Mouse (Mus musculus) hindbrain, embryonic 14.5 days (tissue): Measurements from ENCODE around the gene Lysmd1. TPM values are rescaled to one million over a fixed set of nuclear protein-coding genes. Genes with fewer than 3 reads are reported as not detected.

Experiments
- ATAC-seq: fragments of 200-750 bp; cut with Nextera tagmentation; 2 replicates; pipeline ENCODE4 v1.8.0; 2017; ENCODE audit warnings: moderate number of reproducible peaks, mild to moderate bottlenecking, moderate TSS enrichment, moderate library complexity; ENCODE audit not compliant: low FRiP score
- DNase-seq: peaks from one replicate; pipeline ENCODE4 v3.0.0-alpha.2; 2015; ENCODE audit warnings: low spot score
- H3K27ac ChIP-seq: fragments of 300-500 bp; sonication (generic); 2 replicates; pipeline ENCODE4 v1.5.1; 2014; ENCODE audit warnings: mild to moderate bottlenecking, moderate library complexity
- H3K27me3 ChIP-seq: fragments of 300-500 bp; sonication (generic); 2 replicates; pipeline ENCODE4 v1.6.1; 2014; ENCODE audit warnings: mild to moderate bottlenecking, low read length, mixed read lengths; ENCODE audit not compliant: control insufficient read depth, insufficient read depth
- H3K36me3 ChIP-seq: fragments of 300-500 bp; sonication (generic); replicated peaks from 2 replicates; pipeline ENCODE4 v1.6.1; 2014; ENCODE audit not compliant: control insufficient read depth, insufficient read depth
- H3K4me1 ChIP-seq: fragments of 300-500 bp; sonication (generic); replicated peaks from 2 replicates; pipeline ENCODE4 v1.6.1; 2014; ENCODE audit warnings: antibody characterized with exemption, low read length, mixed read lengths; ENCODE audit not compliant: control insufficient read depth, insufficient read depth
- H3K4me2 ChIP-seq: fragments of 300-500 bp; sonication (generic); replicated peaks from 2 replicates; pipeline ENCODE4 v1.6.1; 2014; ENCODE audit warnings: mild to moderate bottlenecking, moderate library complexity
- H3K4me3 ChIP-seq: fragments of 300-500 bp; sonication (generic); replicated peaks from 2 replicates; pipeline ENCODE4 v1.5.1; 2014; ENCODE audit warnings: mild to moderate bottlenecking, low read length
- H3K9ac ChIP-seq: fragments of 300-500 bp; sonication (generic); 2 replicates; pipeline ENCODE4 v1.6.1; 2014
- H3K9me3 ChIP-seq: fragments of 300-500 bp; sonication (generic); 2 replicates; pipeline ENCODE4 v1.6.1; 2016; ENCODE audit warnings: low read length; ENCODE audit not compliant: control insufficient read depth
- WGBS: fragments of 180-500 bp; shearing (Covaris S2); extraction: QIAGEN DNeasy Blood & Tissue Kit; methylation state at CpG from one replicate; pipeline ENCODE4 v1.1.7; 2014; 5-methylcytosine and 5-hydroxymethylcytosine counted together
- polyA plus RNA-seq: library from polyadenylated mRNA; unstranded; fragments of >200 nt; fragmentation: Nextera tagmentation; extraction: Ambion mirVana; gene quantifications from 2 replicates; pipeline ENCODE4 v1.2.1, GENCODE M21; 2014

Gene Lysmd1
- polyA plus RNA-seq, 1 experiment from 2014 or later = 34.0 TPM

GRCm38 (mm10) chr3:95174011-95174592 lies 40.2 kb downstream of the Lysmd1 start:
- Histone ChIP-seq H3K4me1 (peaks cover 6% of the 10 kb centered on the region; the same call in 1 of the 2 replicates), H3K27me3 (peaks cover 25% of the 10 kb centered on the region), H3K36me3 (peaks cover 48% of the 10 kb centered on the region), H3K4me3 (no peak overlapping the region), H3K9ac (no peak overlapping the region), H3K9me3 (no peaks in the 10 kb centered on the region), H3K4me2 (peak overlapping the region; percentile 40), H3K27ac (no peak overlapping the region)
- 4% methylated on average over 16 of the region's 16 CpGs for WGBS
- ATAC-seq (0 out of 2 replicates have a peak, but pooled peaks have one; percentile 42), DNase-seq (peak; percentile 87)

GRCm38 (mm10) chr3:95176500-95176899 lies 42.6 kb downstream of the Lysmd1 start:
- DNase-seq (no peak), ATAC-seq (no peak)
- Histone ChIP-seq H3K4me2 (no peak overlapping the region), H3K9ac (no peak overlapping the region), H3K9me3 (no peaks in the 10 kb centered on the region), H3K4me3 (no peak overlapping the region), H3K27me3 (peaks cover 4% of the 10 kb centered on the region), H3K4me1 (peaks cover 6% of the 10 kb centered on the region; the same call in 1 of the 2 replicates), H3K36me3 (peaks cover 24% of the 10 kb centered on the region), H3K27ac (no peak overlapping the region)
- 61% methylated on average over 3 of the region's 3 CpGs for WGBS

GRCm38 (mm10) chr3:95177583-95177982 lies 43.7 kb downstream of the Lysmd1 start:
- Histone ChIP-seq H3K36me3 (peaks cover 13% of the 10 kb centered on the region), H3K4me1 (peaks cover 6% of the 10 kb centered on the region; the same call in 1 of the 2 replicates), H3K27ac (no peak overlapping the region), H3K9me3 (no peaks in the 10 kb centered on the region), H3K4me3 (no peak overlapping the region), H3K9ac (no peak overlapping the region), H3K27me3 (no peaks in the 10 kb centered on the region), H3K4me2 (no peak overlapping the region)
- 79% methylated on average over 6 of the region's 6 CpGs for WGBS
- ATAC-seq = no peak
- DNase-seq = no peak

GRCm38 (mm10) chr3:95178948-95179347 lies 45.1 kb downstream of the Lysmd1 start:
- ATAC-seq = no peak
- Histone ChIP-seq H3K4me3 (no peak overlapping the region), H3K9me3 (no peaks in the 10 kb centered on the region), H3K9ac (no peak overlapping the region), H3K27ac (no peak overlapping the region), H3K36me3 (peaks cover 8% of the 10 kb centered on the region; the same call in 1 of the 2 replicates), H3K27me3 (no peaks in the 10 kb centered on the region), H3K4me1 (no peaks in the 10 kb centered on the region; the same call in 1 of the 2 replicates), H3K4me2 (no peak overlapping the region)
- WGBS = 93% methylated on average over 5 of the region's 5 CpGs
- DNase-seq = no peak

GRCm38 (mm10) chr3:95179890-95180289 lies 46.0 kb downstream of the Lysmd1 start:
- Histone ChIP-seq H3K9ac (no peak overlapping the region), H3K4me1 (no peaks in the 10 kb centered on the region), H3K27me3 (no peaks in the 10 kb centered on the region), H3K9me3 (no peaks in the 10 kb centered on the region), H3K27ac (no peak overlapping the region), H3K36me3 (peaks cover 17% of the 10 kb centered on the region), H3K4me2 (no peak overlapping the region), H3K4me3 (no peak overlapping the region)
- DNase-seq (no peak), ATAC-seq (no peak)
- WGBS = 78% methylated on average over 3 of the region's 3 CpGs

- Histone ChIP-seq H3K27me3 (no peaks in the 10 kb centered on the region), H3K4me2 (no peak overlapping the region), H3K9me3 (no peaks in the 10 kb centered on the region), H3K4me1 (no peaks in the 10 kb centered on the region), H3K36me3 (peaks cover 32% of the 10 kb centered on the region), H3K4me3 (no peak overlapping the region), H3K9ac (no peak overlapping the region), H3K27ac (no peak overlapping the region)
- 74% methylated on average over 1 of the region's 1 CpGs for WGBS
- ATAC-seq = no peak
- no peak for DNase-seq
These were observed 48.0 kb downstream of the Lysmd1 start for GRCm38 (mm10) chr3:95181841-95182240.

- H3K27me3 ChIP-seq = no peaks in the 10 kb centered on the region
- H3K36me3 ChIP-seq = peaks cover 64% of the 10 kb centered on the region
- H3K9me3 ChIP-seq = no peaks in the 10 kb centered on the region
- H3K4me1 ChIP-seq = no peaks in the 10 kb centered on the region
- no peak overlapping the region for H3K4me2 ChIP-seq
- 95% methylated on average over 9 of the region's 9 CpGs for WGBS
- no peak for DNase-seq
- ATAC-seq = no peak
- no peak overlapping the region for H3K9ac ChIP-seq
- H3K27ac ChIP-seq = no peak overlapping the region
- no peak overlapping the region for H3K4me3 ChIP-seq
These were observed 51.1 kb downstream of the Lysmd1 start for GRCm38 (mm10) chr3:95184796-95185577.

- DNase-seq (no peak), ATAC-seq (no peak)
- 92% methylated on average over 2 of the region's 2 CpGs for WGBS
- no peaks in the 10 kb centered on the region for H3K4me1 ChIP-seq
- H3K4me2 ChIP-seq = no peak overlapping the region
- no peaks in the 10 kb centered on the region for H3K9me3 ChIP-seq
- H3K9ac ChIP-seq = no peak overlapping the region
- peaks cover 69% of the 10 kb centered on the region for H3K36me3 ChIP-seq
- no peaks in the 10 kb centered on the region for H3K27me3 ChIP-seq
- H3K4me3 ChIP-seq = no peak overlapping the region
- no peak overlapping the region for H3K27ac ChIP-seq
These were observed 52.2 kb downstream of the Lysmd1 start for GRCm38 (mm10) chr3:95186100-95186499.

GRCm38 (mm10) chr3:95186888-95187287 lies 53.0 kb downstream of the Lysmd1 start:
- H3K9ac ChIP-seq = no peak overlapping the region
- H3K27ac ChIP-seq = no peak overlapping the region
- H3K4me1 ChIP-seq = no peaks in the 10 kb centered on the region
- 92% methylated on average over 6 of the region's 6 CpGs for WGBS
- ATAC-seq (no peak), DNase-seq (no peak)
- no peaks in the 10 kb centered on the region for H3K27me3 ChIP-seq
- H3K9me3 ChIP-seq = no peaks in the 10 kb centered on the region
- no peak overlapping the region for H3K4me2 ChIP-seq
- H3K36me3 ChIP-seq = peaks cover 69% of the 10 kb centered on the region
- no peak overlapping the region for H3K4me3 ChIP-seq
